Mouse (Mus musculus) testis, adult 2 months (tissue): Measurements from ENCODE around the gene 1700029I15Rik. TPM values are rescaled to one million over a fixed set of nuclear protein-coding genes. Genes with fewer than 3 reads are reported as not detected.

Experiments
- H3K27ac ChIP-seq: fragments of 200-500 bp; 2 replicates; pipeline ENCODE4 v1.5.1; 2012; ENCODE audit warnings: low read depth, low read length; ENCODE audit not compliant: control insufficient read depth, insufficient read depth
- H3K27me3 ChIP-seq: fragments of 200-500 bp; 2 replicates; pipeline ENCODE4 v1.6.1; 2012; ENCODE audit warnings: mild to moderate bottlenecking, low read length, moderate library complexity; ENCODE audit not compliant: control insufficient read depth, insufficient read depth
- H3K36me3 ChIP-seq: fragments of 200-500 bp; 2 replicates; pipeline ENCODE4 v1.6.1; 2012; ENCODE audit warnings: mild to moderate bottlenecking, low read length; ENCODE audit not compliant: control insufficient read depth, insufficient read depth
- H3K4me1 ChIP-seq: fragments of 200-500 bp; 2 replicates; pipeline ENCODE4 v1.6.1; 2012; ENCODE audit warnings: low read length; ENCODE audit not compliant: control insufficient read depth, insufficient read depth
- H3K4me3 ChIP-seq: fragments of 200-500 bp; 2 replicates; pipeline ENCODE4 v1.5.1; 2012; ENCODE audit warnings: low read depth, mild to moderate bottlenecking, low read length, moderate library complexity, mixed read lengths; ENCODE audit not compliant: control insufficient read depth
- CTCF ChIP-seq: fragments of 200-500 bp; IDR thresholded peaks from 2 replicates; pipeline ENCODE4 v1.5.1; 2012; ENCODE audit warnings: low read depth, mild to moderate bottlenecking, inconsistent platforms, low read length, moderate library complexity; ENCODE audit not compliant: control insufficient read depth, insufficient read depth, insufficient replicate concordance
- POLR2A ChIP-seq: fragments of 200-500 bp; IDR thresholded peaks from 2 replicates; pipeline ENCODE4 v1.6.1; 2012; ENCODE audit warnings: low read depth, mild to moderate bottlenecking, inconsistent platforms, low read length, moderate library complexity; ENCODE audit not compliant: control insufficient read depth
- polyA plus RNA-seq: library from polyadenylated mRNA; depleted of rRNA; stranded (reverse); fragments of >200 nt; gene quantifications from 2 replicates; pipeline ENCODE4 v1.2.3, GENCODE M21; 2012

Gene 1700029I15Rik
- polyA plus RNA-seq, 1 experiment, result 772 TPM

GRCm38 (mm10) chr2:92423702-92424461 lies 41.5 kb downstream of the 1700029I15Rik start:
- peaks cover 11% of the 10 kb centered on the region for H3K4me1 ChIP-seq
- no peaks in the 10 kb centered on the region for H3K27me3 ChIP-seq
- H3K27ac ChIP-seq, result peak overlapping the region; percentile 62
- no peak overlapping the region for H3K4me3 ChIP-seq
- peaks cover 3% of the 10 kb centered on the region for H3K36me3 ChIP-seq
- TF ChIP-seq POLR2A (peak; percentile 34; the same call in 1 of the 2 replicates), CTCF (no peak)

GRCm38 (mm10) chr2:92424462-92425308 lies 42.3 kb downstream of the 1700029I15Rik start:
- peak overlapping the region; percentile 61 for H3K27ac ChIP-seq
- H3K36me3 ChIP-seq, result peaks cover 3% of the 10 kb centered on the region
- no peak for TF ChIP-seq POLR2A
- TF ChIP-seq CTCF, result no peak
- H3K27me3 ChIP-seq, result no peaks in the 10 kb centered on the region
- no peak overlapping the region for H3K4me3 ChIP-seq
- H3K4me1 ChIP-seq, result peaks cover 11% of the 10 kb centered on the region

GRCm38 (mm10) chr2:92425366-92425765 lies 43.0 kb downstream of the 1700029I15Rik start:
- peaks cover 11% of the 10 kb centered on the region for H3K4me1 ChIP-seq

GRCm38 (mm10) chr2:92426426-92426825 lies 44.1 kb downstream of the 1700029I15Rik start:
- TF ChIP-seq POLR2A, result no peak
- TF ChIP-seq CTCF, result no peak
- H3K27ac ChIP-seq, result peak overlapping the region; percentile 32; the same call in 1 of the 2 replicates
- no peaks in the 10 kb centered on the region for H3K27me3 ChIP-seq
- no peak overlapping the region for H3K4me3 ChIP-seq
- peaks cover 3% of the 10 kb centered on the region for H3K36me3 ChIP-seq
- H3K4me1 ChIP-seq, result peaks cover 14% of the 10 kb centered on the region

More at GRCm38 (mm10) chr2:92425366-92425765, 43.0 kb downstream of the 1700029I15Rik start:
- TF ChIP-seq CTCF, result no peak
- TF ChIP-seq POLR2A, result no peak
- Histone ChIP-seq H3K4me3 (no peak overlapping the region), H3K36me3 (peaks cover 3% of the 10 kb centered on the region), H3K27me3 (no peaks in the 10 kb centered on the region), H3K27ac (no peak overlapping the region; the same call in 1 of the 2 replicates)

GRCm38 (mm10) chr2:92427882-92428281 lies 45.5 kb downstream of the 1700029I15Rik start:
- H3K27ac ChIP-seq, result 0 out of 2 replicates have a peak overlapping the region, but pooled peaks have one; percentile 27
- no peak overlapping the region for H3K4me3 ChIP-seq
- peaks cover 21% of the 10 kb centered on the region for H3K4me1 ChIP-seq
- no peak for TF ChIP-seq POLR2A
- TF ChIP-seq CTCF, result no peak
- H3K27me3 ChIP-seq, result no peaks in the 10 kb centered on the region
- H3K36me3 ChIP-seq, result no peaks in the 10 kb centered on the region; the same call in none of the 2 replicates

GRCm38 (mm10) chr2:92430089-92430488 lies 47.8 kb downstream of the 1700029I15Rik start:
- H3K4me3 ChIP-seq, result no peak overlapping the region
- H3K4me1 ChIP-seq, result peaks cover 17% of the 10 kb centered on the region
- H3K27ac ChIP-seq, result no peak overlapping the region
- H3K27me3 ChIP-seq, result no peaks in the 10 kb centered on the region
- no peak for TF ChIP-seq CTCF
- no peak for TF ChIP-seq POLR2A
- H3K36me3 ChIP-seq, result no peaks in the 10 kb centered on the region; the same call in 1 of the 2 replicates
